Mouse (Mus musculus): Measurements from ENCODE around the gene Npas2. TPM values are rescaled to one million over a fixed set of nuclear protein-coding genes. Genes with fewer than 3 reads are reported as not detected.

The Npas2 gene
- polyA plus RNA-seq, 1 experiment = not detected

GRCm38 (mm10) chr1:39393217-39393867 lies 199.8 kb downstream of the Npas2 start:
- 84% methylated on average over 8 of the region's 8 CpGs for WGBS
- Histone ChIP-seq H3K27ac (ENCODE audit: insufficient read depth, low read depth, low read length) (no peak overlapping the region), H3K4me1 (ENCODE audit: control insufficient read depth, insufficient read depth, low read length) (no peaks in the 10 kb centered on the region; the same call in 1 of the 2 replicates), H3K4me3 (ENCODE audit: insufficient read depth, low read depth, low read length) (no peak overlapping the region)
- TF ChIP-seq CTCF (IDR thresholded peaks at IDR 0.05; ENCODE audit: insufficient read depth, low read depth, low read length) (no peak), POLR2A (IDR thresholded peaks at IDR 0.05; ENCODE audit: insufficient read depth, low read depth, low read length) (no peak)

- TF ChIP-seq POLR2A (IDR thresholded peaks at IDR 0.05; ENCODE audit: insufficient read depth, low read depth, low read length) (no peak), CTCF (IDR thresholded peaks at IDR 0.05; ENCODE audit: insufficient read depth, low read depth, low read length) (no peak)
- WGBS = 67% methylated on average over 10 of the region's 10 CpGs
- no peaks in the 10 kb centered on the region; the same call in 1 of the 2 replicates for H3K4me1 ChIP-seq (ENCODE audit: control insufficient read depth, insufficient read depth, low read length)
- H3K4me3 ChIP-seq (ENCODE audit: insufficient read depth, low read depth, low read length) = no peak overlapping the region
- H3K27ac ChIP-seq (ENCODE audit: insufficient read depth, low read depth, low read length) = no peak overlapping the region
Observed at GRCm38 (mm10) chr1:39394096-39394495, 200.6 kb downstream of the Npas2 start.

GRCm38 (mm10) chr1:39394650-39395049 lies 201.1 kb downstream of the Npas2 start:
- Histone ChIP-seq H3K27ac (ENCODE audit: insufficient read depth, low read depth, low read length) (no peak overlapping the region), H3K4me1 (ENCODE audit: control insufficient read depth, insufficient read depth, low read length) (peaks cover 3% of the 10 kb centered on the region; the same call in 1 of the 2 replicates), H3K4me3 (ENCODE audit: insufficient read depth, low read depth, low read length) (no peak overlapping the region)
- 86% methylated on average over 3 of the region's 3 CpGs for WGBS
- no peak for TF ChIP-seq POLR2A (IDR thresholded peaks at IDR 0.05; ENCODE audit: insufficient read depth, low read depth, low read length)
- TF ChIP-seq CTCF (IDR thresholded peaks at IDR 0.05; ENCODE audit: insufficient read depth, low read depth, low read length) = no peak

- H3K4me3 ChIP-seq (ENCODE audit: insufficient read depth, low read depth, low read length) = no peak overlapping the region
- TF ChIP-seq POLR2A (IDR thresholded peaks at IDR 0.05; ENCODE audit: insufficient read depth, low read depth, low read length) = no peak
- no peak for TF ChIP-seq CTCF (IDR thresholded peaks at IDR 0.05; ENCODE audit: insufficient read depth, low read depth, low read length)
- H3K4me1 ChIP-seq (ENCODE audit: control insufficient read depth, insufficient read depth, low read length) = peaks cover 3% of the 10 kb centered on the region; the same call in 1 of the 2 replicates
- 81% methylated on average over 4 of the region's 4 CpGs for WGBS
- no peak overlapping the region for H3K27ac ChIP-seq (ENCODE audit: insufficient read depth, low read depth, low read length)
Observed at GRCm38 (mm10) chr1:39396347-39396746, 202.8 kb downstream of the Npas2 start.

- TF ChIP-seq POLR2A (IDR thresholded peaks at IDR 0.05; ENCODE audit: insufficient read depth, low read depth, low read length) (no peak), CTCF (IDR thresholded peaks at IDR 0.05; ENCODE audit: insufficient read depth, low read depth, low read length) (no peak)
- WGBS = 97% methylated on average over 6 of the region's 6 CpGs
- no peak overlapping the region for H3K27ac ChIP-seq (ENCODE audit: insufficient read depth, low read depth, low read length)
Observed at GRCm38 (mm10) chr1:39398284-39398683, 204.8 kb downstream of the Npas2 start.

GRCm38 (mm10) chr1:39399228-39399627 lies 205.7 kb downstream of the Npas2 start:
- peaks cover 3% of the 10 kb centered on the region; the same call in 1 of the 2 replicates for H3K4me1 ChIP-seq (ENCODE audit: control insufficient read depth, insufficient read depth, low read length)
- WGBS = 73% methylated on average over 4 of the region's 4 CpGs
- TF ChIP-seq CTCF (IDR thresholded peaks at IDR 0.05; ENCODE audit: insufficient read depth, low read depth, low read length) (no peak), POLR2A (IDR thresholded peaks at IDR 0.05; ENCODE audit: insufficient read depth, low read depth, low read length) (no peak)

More at GRCm38 (mm10) chr1:39398284-39398683, 204.8 kb downstream of the Npas2 start:
- Histone ChIP-seq H3K4me3 (ENCODE audit: insufficient read depth, low read depth, low read length) (no peak overlapping the region), H3K4me1 (ENCODE audit: control insufficient read depth, insufficient read depth, low read length) (peaks cover 3% of the 10 kb centered on the region; the same call in 1 of the 2 replicates)

GRCm38 (mm10) chr1:39400173-39400572 lies 206.6 kb downstream of the Npas2 start:
- H3K4me3 ChIP-seq (ENCODE audit: insufficient read depth, low read depth, low read length) = no peak overlapping the region
- TF ChIP-seq CTCF (IDR thresholded peaks at IDR 0.05; ENCODE audit: insufficient read depth, low read depth, low read length) (no peak), POLR2A (IDR thresholded peaks at IDR 0.05; ENCODE audit: insufficient read depth, low read depth, low read length) (no peak)
- H3K27ac ChIP-seq (ENCODE audit: insufficient read depth, low read depth, low read length) = no peak overlapping the region
- peaks cover 3% of the 10 kb centered on the region; the same call in 1 of the 2 replicates for H3K4me1 ChIP-seq (ENCODE audit: control insufficient read depth, insufficient read depth, low read length)
- 98% methylated on average over 3 of the region's 3 CpGs for WGBS

More at GRCm38 (mm10) chr1:39399228-39399627, 205.7 kb downstream of the Npas2 start:
- no peak overlapping the region for H3K4me3 ChIP-seq (ENCODE audit: insufficient read depth, low read depth, low read length)
- H3K27ac ChIP-seq (ENCODE audit: insufficient read depth, low read depth, low read length) = no peak overlapping the region

GRCm38 (mm10) chr1:39407108-39407507 lies 213.6 kb downstream of the Npas2 start:
- Histone ChIP-seq H3K4me3 (ENCODE audit: insufficient read depth, low read depth, low read length) (no peak overlapping the region), H3K4me1 (ENCODE audit: control insufficient read depth, insufficient read depth, low read length) (peaks cover 3% of the 10 kb centered on the region; the same call in 1 of the 2 replicates), H3K27ac (ENCODE audit: insufficient read depth, low read depth, low read length) (no peak overlapping the region)
- WGBS = 78% methylated on average over 4 of the region's 4 CpGs
- no peak for TF ChIP-seq POLR2A (IDR thresholded peaks at IDR 0.05; ENCODE audit: insufficient read depth, low read depth, low read length)
- TF ChIP-seq CTCF (IDR thresholded peaks at IDR 0.05; ENCODE audit: insufficient read depth, low read depth, low read length) = no peak

- Histone ChIP-seq H3K27ac (ENCODE audit: insufficient read depth, low read depth, low read length) (no peak overlapping the region), H3K4me3 (ENCODE audit: insufficient read depth, low read depth, low read length) (no peak overlapping the region), H3K4me1 (ENCODE audit: control insufficient read depth, insufficient read depth, low read length) (peaks cover 3% of the 10 kb centered on the region; the same call in 1 of the 2 replicates)
- WGBS = 95% methylated on average over 6 of the region's 6 CpGs
- no peak for TF ChIP-seq CTCF (IDR thresholded peaks at IDR 0.05; ENCODE audit: insufficient read depth, low read depth, low read length)
- TF ChIP-seq POLR2A (IDR thresholded peaks at IDR 0.05; ENCODE audit: insufficient read depth, low read depth, low read length) = no peak
Observed at GRCm38 (mm10) chr1:39408123-39408522, 214.6 kb downstream of the Npas2 start.
